Mouse (Mus musculus): ENCODE measurements around the gene Syn2. TPM values are rescaled to one million over a fixed set of nuclear protein-coding genes. Genes with fewer than 3 reads are reported as not detected.
"Not testable (repeated sequence)": the region's sequence is repeated elsewhere in the genome, so short reads cannot be mapped to it uniquely, and the experiment has no call there.

The Syn2 gene
- total and polyA plus RNA-seq, 3 experiments: 0.16 TPM; not detected in 2

DNA sequence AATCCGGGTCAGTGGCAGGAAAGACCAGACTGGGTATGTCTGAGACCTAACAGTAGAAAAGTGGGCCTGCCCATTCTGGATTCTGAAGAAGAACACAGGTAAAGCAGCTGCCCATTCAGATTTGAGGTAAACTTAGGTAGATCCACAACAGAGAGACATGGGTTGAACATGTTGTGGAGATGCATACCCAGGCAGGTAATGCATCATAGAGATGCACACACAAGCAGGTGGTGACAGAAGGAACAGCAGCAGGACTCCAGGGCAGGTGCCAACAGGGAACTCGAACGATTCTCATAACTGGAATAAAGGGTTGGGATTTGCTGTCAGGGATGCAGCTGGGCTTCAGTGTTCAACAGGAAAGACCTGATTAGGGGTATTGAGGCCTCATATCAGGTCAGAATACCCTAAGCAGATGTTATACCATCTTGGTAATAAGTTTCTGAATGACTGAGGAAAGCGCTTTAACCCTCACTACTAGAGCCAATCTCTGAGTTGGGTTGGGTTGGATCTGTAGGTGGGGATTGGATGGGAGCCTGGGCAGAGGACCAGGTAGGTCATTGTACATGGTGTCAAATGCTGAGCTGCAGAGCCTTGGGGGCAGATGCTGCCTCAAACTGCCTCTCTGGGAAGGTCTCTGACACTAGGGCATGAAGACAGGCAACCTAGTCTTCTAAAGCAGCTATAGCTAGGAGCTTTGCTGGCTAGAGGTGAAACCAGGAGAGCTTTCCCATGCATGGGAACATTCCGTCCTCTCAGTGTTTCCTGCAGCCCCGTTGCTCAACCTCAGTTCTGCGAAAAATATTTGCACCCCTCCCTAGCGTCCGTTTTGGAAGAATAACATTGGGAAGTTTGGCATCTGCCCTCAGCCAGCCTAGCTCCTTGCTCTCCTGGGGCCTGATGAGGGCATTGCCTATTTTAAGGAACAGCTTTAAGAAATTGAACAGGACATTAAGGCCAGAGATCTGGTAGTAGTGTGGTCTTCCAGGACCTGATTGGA, 103.6 kb downstream of the Syn2 start:
- DNase-seq (ENCODE audit: low spot score): no peak
- Histone ChIP-seq H3K36me3 (replicated peaks) (no peaks in the 10 kb centered on the region), H3K9me3 (replicated peaks) (no peaks in the 10 kb centered on the region), H3K4me3 (ENCODE audit: low read depth, low read length) (no peak overlapping the region), H3K4me1 (ENCODE audit: insufficient read depth, low read depth, low read length) (no peaks in the 10 kb centered on the region), H3K27me3 (ENCODE audit: insufficient read depth, low read length) (0 out of 2 replicates have a peak, but pooled peaks cover 2% of the 10 kb centered on the region)
- TF ChIP-seq CTCF (IDR thresholded peaks at IDR 0.05; ENCODE audit: low read depth, low read length): no peak
- no peak for TF ChIP-seq TAL1 (conservative IDR thresholded peaks at IDR 0.05; ENCODE audit: low read depth, low read length)
- no peak for TF ChIP-seq GATA1 (IDR thresholded peaks at IDR 0.05; ENCODE audit: borderline replicate concordance, low read length)
- no peak for TF ChIP-seq GATA2 (IDR thresholded peaks at IDR 0.05; ENCODE audit: borderline replicate concordance, low read depth, low read length)
- TF ChIP-seq POLR2AphosphoS5 (IDR thresholded peaks at IDR 0.05; ENCODE audit: insufficient replicate concordance, low read depth, low read length): no peak
- ATAC-seq (ENCODE audit: extremely low read depth, insufficient number of reproducible peaks, low FRiP score, poor library complexity, severe bottlenecking): no peak

GRCm38 (mm10) chr6:115239335-115239734, 104.6 kb downstream of the Syn2 start:
- DNase-seq (ENCODE audit: low spot score): no peak
- ATAC-seq (ENCODE audit: extremely low read depth, insufficient number of reproducible peaks, low FRiP score, poor library complexity, severe bottlenecking): no peak
- TF ChIP-seq GATA1 (IDR thresholded peaks at IDR 0.05; ENCODE audit: borderline replicate concordance, low read length) (no peak), POLR2AphosphoS5 (IDR thresholded peaks at IDR 0.05; ENCODE audit: insufficient replicate concordance, low read depth, low read length) (no peak), TAL1 (conservative IDR thresholded peaks at IDR 0.05; ENCODE audit: low read depth, low read length) (no peak)

GRCm38 (mm10) chr6:115240431-115240830, 105.7 kb downstream of the Syn2 start:
- ATAC-seq (ENCODE audit: extremely low read depth, insufficient number of reproducible peaks, low FRiP score, poor library complexity, severe bottlenecking); H3K9me3 ChIP-seq (replicated peaks); H3K27me3 ChIP-seq (ENCODE audit: insufficient read depth, low read length); DNase-seq (ENCODE audit: low spot score); H3K4me3 ChIP-seq (ENCODE audit: low read depth, low read length); H3K4me1 ChIP-seq (ENCODE audit: insufficient read depth, low read depth, low read length); H3K36me3 ChIP-seq (replicated peaks): not testable (repeated sequence)

More at GRCm38 (mm10) chr6:115239335-115239734, 104.6 kb downstream of the Syn2 start:
- Histone ChIP-seq H3K36me3 (replicated peaks) (no peaks in the 10 kb centered on the region), H3K4me3 (ENCODE audit: low read depth, low read length) (no peak overlapping the region), H3K9me3 (replicated peaks) (no peaks in the 10 kb centered on the region), H3K27me3 (ENCODE audit: insufficient read depth, low read length) (0 out of 2 replicates have a peak, but pooled peaks cover 2% of the 10 kb centered on the region), H3K4me1 (ENCODE audit: insufficient read depth, low read depth, low read length) (no peaks in the 10 kb centered on the region)

DNA sequence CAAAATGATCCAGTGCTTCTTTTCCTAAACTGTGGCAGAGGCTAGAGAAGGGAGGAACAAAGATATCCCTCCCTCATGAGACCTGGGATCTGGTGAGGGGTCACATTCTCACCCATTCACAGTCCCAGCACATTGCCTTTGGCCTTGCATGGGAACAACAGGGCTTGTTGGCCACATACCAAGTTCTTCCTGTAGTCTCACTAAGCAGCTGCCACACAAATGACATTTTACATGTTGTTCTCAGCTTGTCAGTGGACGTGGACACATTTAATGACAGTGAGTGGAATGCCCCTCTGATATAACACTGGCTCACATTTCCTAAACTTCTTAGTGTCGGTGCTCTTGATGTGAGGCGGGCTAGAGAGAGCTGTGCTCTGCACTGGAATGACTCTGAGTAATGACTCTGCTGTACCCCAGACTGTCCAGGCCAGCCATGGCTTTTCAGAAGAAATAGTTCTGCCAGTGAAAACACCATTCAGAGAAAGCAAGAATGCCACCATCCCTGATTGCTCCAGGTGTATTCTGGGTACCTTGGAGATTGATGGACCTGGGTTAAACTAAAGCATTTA, 106.5 kb downstream of the Syn2 start:
- H3K4me3 ChIP-seq (ENCODE audit: low read depth, low read length): no peak overlapping the region
- ATAC-seq (ENCODE audit: extremely low read depth, insufficient number of reproducible peaks, low FRiP score, poor library complexity, severe bottlenecking): no peak

GRCm38 (mm10) chr6:115241939-115242338, 107.2 kb downstream of the Syn2 start:
- Histone ChIP-seq H3K4me3 (ENCODE audit: low read depth, low read length) (no peak overlapping the region), H3K4me1 (ENCODE audit: insufficient read depth, low read depth, low read length) (no peaks in the 10 kb centered on the region), H3K36me3 (replicated peaks) (no peaks in the 10 kb centered on the region), H3K9me3 (replicated peaks) (no peaks in the 10 kb centered on the region), H3K27me3 (ENCODE audit: insufficient read depth, low read length) (peaks cover 7% of the 10 kb centered on the region)
- TF ChIP-seq TAL1 (conservative IDR thresholded peaks at IDR 0.05; ENCODE audit: low read depth, low read length): no peak
- no peak for TF ChIP-seq POLR2AphosphoS5 (IDR thresholded peaks at IDR 0.05; ENCODE audit: insufficient replicate concordance, low read depth, low read length)
- no peak for TF ChIP-seq GATA2 (IDR thresholded peaks at IDR 0.05; ENCODE audit: borderline replicate concordance, low read depth, low read length)
- TF ChIP-seq GATA1 (IDR thresholded peaks at IDR 0.05; ENCODE audit: borderline replicate concordance, low read length): no peak
- TF ChIP-seq CTCF (IDR thresholded peaks at IDR 0.05; ENCODE audit: low read depth, low read length): no peak
- ATAC-seq (ENCODE audit: extremely low read depth, insufficient number of reproducible peaks, low FRiP score, poor library complexity, severe bottlenecking) (no peak), DNase-seq (ENCODE audit: low spot score) (no peak)

More for the DNA sequence above, 106.5 kb downstream of the Syn2 start:
- TF ChIP-seq CTCF (IDR thresholded peaks at IDR 0.05; ENCODE audit: low read depth, low read length) (no peak), GATA2 (IDR thresholded peaks at IDR 0.05; ENCODE audit: borderline replicate concordance, low read depth, low read length) (no peak), POLR2AphosphoS5 (IDR thresholded peaks at IDR 0.05; ENCODE audit: insufficient replicate concordance, low read depth, low read length) (no peak), GATA1 (IDR thresholded peaks at IDR 0.05; ENCODE audit: borderline replicate concordance, low read length) (no peak), TAL1 (conservative IDR thresholded peaks at IDR 0.05; ENCODE audit: low read depth, low read length) (no peak)
- Histone ChIP-seq H3K27me3 (ENCODE audit: insufficient read depth, low read length) (peaks cover 5% of the 10 kb centered on the region), H3K9me3 (replicated peaks) (no peaks in the 10 kb centered on the region), H3K36me3 (replicated peaks) (no peaks in the 10 kb centered on the region), H3K4me1 (ENCODE audit: insufficient read depth, low read depth, low read length) (no peaks in the 10 kb centered on the region)
- no peak for DNase-seq (ENCODE audit: low spot score)

DNA sequence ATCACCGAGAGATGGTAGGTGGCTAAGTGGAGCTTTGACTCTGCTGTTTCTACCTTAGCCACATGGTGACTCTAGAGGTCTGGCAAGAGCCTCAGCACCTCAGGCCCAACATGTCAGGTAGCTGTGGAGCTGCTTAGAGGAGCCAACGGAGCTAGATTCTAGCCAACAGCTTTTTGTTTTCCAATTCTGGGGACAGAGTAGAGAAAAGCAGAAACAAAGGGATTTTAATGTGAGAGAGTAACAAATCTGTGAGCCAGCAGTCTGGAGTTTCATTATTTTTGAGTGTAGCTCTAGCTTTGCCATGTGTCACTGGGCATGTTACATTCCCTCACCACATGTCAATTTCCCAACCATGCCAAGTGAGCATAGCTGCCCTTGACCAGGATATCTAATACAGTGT, 109.5 kb downstream of the Syn2 start:
- Histone ChIP-seq H3K4me3 (ENCODE audit: low read depth, low read length) (no peak overlapping the region), H3K27me3 (ENCODE audit: insufficient read depth, low read length) (peaks cover 16% of the 10 kb centered on the region), H3K9me3 (replicated peaks) (no peaks in the 10 kb centered on the region), H3K36me3 (replicated peaks) (no peaks in the 10 kb centered on the region), H3K4me1 (ENCODE audit: insufficient read depth, low read depth, low read length) (no peaks in the 10 kb centered on the region)
- TF ChIP-seq GATA2 (IDR thresholded peaks at IDR 0.05; ENCODE audit: borderline replicate concordance, low read depth, low read length) (no peak), CTCF (IDR thresholded peaks at IDR 0.05; ENCODE audit: low read depth, low read length) (no peak), GATA1 (IDR thresholded peaks at IDR 0.05; ENCODE audit: borderline replicate concordance, low read length) (no peak), TAL1 (conservative IDR thresholded peaks at IDR 0.05; ENCODE audit: low read depth, low read length) (no peak), POLR2AphosphoS5 (IDR thresholded peaks at IDR 0.05; ENCODE audit: insufficient replicate concordance, low read depth, low read length) (no peak)
- ATAC-seq (ENCODE audit: extremely low read depth, insufficient number of reproducible peaks, low FRiP score, poor library complexity, severe bottlenecking) (no peak), DNase-seq (ENCODE audit: low spot score) (no peak)

All from G1E (cell line).